Mouse (Mus musculus) heart, adult 18-20 months (tissue): ENCODE data around the gene Abi1. TPM values are rescaled to one million over a fixed set of nuclear protein-coding genes. Genes with fewer than 3 reads are reported as not detected.
"Not testable (repeated sequence)": the region's sequence is repeated elsewhere in the genome, so short reads cannot be mapped to it uniquely, and the experiment has no call there.

Source experiments
- DNase-seq, 2 experiments: peaks; one replicate each; pipeline ENCODE4 v3.0.0; 2021 to 2022; ENCODE audit warnings: mixed read lengths in 1 of 2
- total RNA-seq, 2 experiments: library from RNA; stranded (reverse); gene quantifications; 2 replicates each; pipeline ENCODE4 v1.2.3; 2021

Abi1 gene
- total RNA-seq, 2 experiments from 2014 or later = 20.2 to 25.1 TPM

DNA sequence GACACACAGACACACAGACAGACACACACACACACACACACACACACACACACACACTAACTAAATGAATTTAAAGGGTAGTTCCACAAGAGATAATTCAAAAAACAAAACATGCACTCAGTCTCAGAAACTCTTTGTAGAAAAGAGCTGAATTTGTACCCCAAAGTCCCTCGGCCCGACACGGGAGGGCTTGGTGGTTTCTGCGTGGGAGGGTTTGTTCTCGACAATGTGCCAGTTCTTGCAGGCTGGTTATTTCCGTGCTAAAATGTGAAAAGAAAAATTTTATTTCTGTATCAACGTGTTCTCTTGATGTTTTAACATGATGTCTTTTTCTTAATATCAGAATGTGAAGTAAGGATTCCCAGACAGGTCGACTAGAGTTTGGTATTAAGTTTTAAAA lies 77.8 kb downstream of the Abi1 start:
- no peak for DNase-seq

DNA sequence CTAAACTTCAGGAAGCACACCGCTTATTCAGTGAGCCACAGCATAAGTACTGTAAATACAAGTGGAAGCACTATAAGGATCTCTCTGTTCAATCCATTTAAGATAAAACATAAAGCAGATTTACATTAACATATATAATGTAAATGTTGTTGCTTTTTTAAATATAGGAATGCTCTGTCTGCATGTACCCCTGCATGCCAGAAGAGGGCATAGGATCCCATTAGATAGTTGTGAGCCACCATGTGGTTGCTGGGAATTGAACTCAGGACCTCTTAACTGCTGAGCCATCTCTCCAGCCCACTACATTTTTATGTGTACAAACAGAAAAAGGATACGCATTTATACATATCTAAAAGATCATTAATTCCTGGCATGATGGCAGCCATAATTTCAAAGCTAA lies 78.4 kb downstream of the Abi1 start:
- DNase-seq = no peak

DNA sequence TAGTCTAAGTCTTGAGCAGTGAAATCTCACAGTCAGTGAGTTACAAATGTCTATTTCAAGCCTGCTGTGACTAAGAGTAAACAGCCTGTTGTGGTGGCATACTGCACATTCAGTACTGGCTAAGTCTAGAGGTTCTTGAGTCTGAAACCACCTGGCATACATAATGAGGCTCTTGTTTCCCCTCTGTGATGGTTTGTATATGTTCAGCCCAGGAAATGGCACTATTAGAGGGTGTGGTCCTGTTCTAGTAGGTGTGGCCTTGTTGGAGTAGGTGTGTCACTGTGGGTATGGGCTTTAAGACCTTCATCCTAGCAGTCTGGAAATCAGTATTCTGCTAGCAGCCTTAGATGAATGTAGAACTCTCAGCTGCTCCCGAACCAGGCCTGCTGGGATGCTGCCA lies 82.6 kb downstream of the Abi1 start:
- no peak for DNase-seq

DNA sequence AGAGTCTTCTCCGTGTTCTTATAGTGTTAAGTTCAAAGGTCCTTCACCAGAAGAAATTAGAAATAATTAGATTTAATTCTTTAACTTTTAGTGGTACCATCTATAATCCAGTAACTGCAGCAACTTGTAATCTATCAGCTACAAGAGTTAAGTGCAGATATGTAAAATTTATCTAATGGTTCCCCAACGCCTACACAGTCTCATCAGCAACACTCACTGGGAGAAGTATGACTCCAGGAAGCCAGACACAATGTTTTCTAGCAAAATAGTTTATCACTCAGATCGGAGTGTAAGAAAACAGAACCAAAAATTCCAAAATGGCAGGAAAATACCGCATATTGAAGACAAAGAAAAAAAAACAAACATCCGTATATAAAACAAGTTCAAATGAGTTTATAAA lies 84.1 kb downstream of the Abi1 start:
- DNase-seq = no peak

DNA sequence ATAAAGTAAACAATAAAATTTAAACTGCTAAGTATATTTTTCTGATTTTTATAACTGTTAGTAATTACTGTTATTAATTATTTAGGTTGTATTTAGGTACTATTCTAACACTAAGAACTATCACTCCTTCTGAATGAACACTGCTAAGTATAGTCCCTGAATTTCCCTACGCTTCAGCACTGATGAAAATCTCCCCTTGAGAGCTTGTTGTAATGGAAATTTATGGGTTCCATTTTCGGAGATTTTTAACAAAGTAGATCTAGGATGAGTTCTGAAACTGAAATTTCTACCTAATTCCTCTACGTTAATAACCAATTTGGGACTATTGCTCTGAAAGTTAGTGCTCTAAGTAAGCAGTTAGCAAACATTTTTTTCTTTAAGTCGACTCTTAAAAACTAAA lies 85.8 kb downstream of the Abi1 start:
- no peak for DNase-seq

DNA sequence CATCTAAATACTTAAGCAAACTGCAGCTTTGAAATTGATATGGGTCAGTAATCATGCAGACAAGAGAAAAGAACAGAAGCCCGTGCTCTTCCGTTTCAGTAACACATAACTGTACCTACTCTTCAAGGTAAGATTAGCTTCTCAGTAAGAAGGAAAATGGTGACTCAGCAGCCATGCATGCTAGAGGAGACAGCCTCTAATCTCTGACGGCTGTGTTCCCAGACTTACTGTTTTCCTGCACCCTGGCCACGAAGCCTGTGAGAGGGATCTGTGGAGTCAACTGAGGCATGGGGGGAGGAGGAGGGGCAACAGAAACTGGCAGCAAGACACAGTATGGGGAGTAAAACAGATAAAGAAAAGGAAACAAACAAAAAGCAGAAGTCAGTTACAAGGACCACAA lies 90.1 kb downstream of the Abi1 start:
- peak in 1 of 2 experiments; percentile 9 for DNase-seq

DNA sequence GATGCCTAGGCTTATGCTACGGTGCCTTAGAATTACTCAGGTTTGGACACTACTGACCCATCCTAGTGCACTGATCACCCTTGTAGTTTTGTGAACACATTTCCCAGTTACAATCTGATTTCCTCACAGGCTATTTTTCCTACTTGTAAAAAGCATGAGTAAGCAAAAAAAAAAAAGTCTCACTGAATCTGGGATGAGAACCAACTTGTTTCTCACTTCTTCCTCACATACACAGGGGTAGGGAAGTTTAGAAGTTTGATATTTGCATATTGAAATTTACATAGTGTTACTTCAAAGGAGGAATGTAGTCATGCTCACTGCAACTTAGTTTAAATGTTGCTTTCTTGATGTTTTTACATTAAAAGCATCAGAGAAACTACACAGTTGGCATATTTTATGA lies 106.5 kb downstream of the Abi1 start:
- DNase-seq = no peak

DNA sequence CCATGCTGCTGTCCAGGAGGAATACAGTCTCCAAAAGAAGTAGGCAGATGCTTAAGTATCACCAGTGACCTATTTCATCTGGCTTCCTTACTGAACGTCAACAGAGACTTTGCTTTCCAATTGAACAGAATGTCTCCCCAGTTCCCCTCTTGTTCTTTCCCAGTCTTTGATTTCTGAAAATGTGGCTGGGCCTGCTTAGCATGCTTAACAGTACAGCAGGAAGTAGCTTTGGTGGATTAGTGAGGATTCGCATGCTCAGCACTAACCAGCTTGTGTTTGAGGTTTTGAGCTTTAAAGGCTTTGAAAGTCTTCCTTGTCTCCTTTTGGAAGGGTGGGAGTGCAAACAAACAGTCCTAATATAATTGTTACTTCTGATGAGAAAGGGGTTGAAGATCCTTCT lies 111.8 kb downstream of the Abi1 start:
- no peak for DNase-seq

DNA sequence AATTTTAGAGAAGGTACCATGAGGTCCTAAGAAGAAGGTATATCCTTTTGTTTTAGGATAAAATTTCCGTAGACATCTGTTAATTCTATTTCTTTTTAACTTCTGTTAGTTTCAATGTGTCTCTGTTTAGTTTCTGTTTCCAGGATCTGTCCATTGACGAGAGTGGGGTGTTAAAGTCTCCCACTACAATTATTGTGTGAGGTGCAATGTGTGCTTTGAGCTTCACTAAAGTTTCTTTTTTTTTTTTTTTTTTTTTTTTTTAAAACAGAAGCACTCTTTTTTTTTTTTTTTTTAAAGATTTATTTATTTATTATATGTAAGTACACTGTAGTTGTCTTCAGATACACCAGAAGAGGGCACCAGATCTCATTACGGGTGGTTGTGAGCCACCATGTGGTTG lies 114.1 kb downstream of the Abi1 start:
- DNase-seq = not testable (repeated sequence)

DNA sequence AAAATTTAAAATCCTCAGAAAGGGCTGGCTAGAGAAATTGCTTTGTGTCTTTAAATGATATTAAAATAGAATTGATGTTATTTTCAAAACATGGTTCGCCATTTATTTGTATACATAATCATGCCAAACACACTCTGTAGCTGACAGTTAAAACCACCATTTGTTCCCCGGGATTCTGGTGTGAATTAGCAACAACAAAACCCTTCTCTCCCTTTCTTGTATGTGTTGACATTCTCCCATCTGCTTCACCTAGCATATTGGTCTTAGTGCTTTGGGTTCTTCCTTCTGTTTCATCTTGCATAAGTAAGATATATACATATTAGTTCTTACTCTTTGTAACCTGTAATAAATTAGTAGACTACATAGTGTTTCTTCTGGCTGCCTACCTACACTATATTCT lies 121.4 kb downstream of the Abi1 start:
- DNase-seq = no peak

DNA sequence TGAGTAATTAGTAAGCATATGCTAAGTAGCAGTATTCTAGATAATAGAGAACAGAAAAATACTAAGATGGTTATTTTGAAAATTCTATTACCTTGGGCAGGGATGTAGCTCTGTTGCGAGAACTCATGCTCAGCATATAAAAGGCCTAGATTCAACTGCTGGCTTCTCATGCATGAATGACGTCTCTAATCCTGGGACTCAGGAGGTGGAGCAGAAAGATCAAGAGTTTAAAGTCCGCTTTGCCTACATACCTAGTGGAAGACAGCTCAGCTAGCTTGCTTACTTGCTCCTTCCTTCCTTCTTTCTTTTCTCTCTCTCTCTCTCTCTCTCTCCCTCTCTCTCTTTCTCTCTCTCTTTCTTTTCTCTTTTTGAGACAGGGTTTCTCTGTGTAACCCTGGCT lies 125.6 kb downstream of the Abi1 start:
- no peak for DNase-seq

DNA sequence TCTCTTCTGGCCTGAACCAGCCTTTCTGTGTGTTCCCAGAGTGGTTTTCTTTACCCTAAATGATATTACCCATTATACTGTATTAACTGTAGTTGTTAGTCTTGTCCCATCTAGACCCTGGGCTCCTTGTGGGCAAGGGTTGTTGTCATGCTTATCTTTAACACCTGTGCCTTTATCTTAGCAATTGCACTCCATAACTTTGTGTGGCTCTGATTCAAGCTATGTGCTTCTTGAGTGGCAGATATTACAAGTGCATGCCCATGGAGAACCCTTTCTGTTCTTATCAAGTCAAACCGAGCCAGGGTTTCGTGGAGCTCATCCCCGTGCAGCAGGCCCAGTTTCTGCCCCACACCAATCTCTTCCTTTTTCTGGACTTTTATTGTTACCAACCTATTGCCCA lies 136.1 kb downstream of the Abi1 start:
- no peak for DNase-seq

DNA sequence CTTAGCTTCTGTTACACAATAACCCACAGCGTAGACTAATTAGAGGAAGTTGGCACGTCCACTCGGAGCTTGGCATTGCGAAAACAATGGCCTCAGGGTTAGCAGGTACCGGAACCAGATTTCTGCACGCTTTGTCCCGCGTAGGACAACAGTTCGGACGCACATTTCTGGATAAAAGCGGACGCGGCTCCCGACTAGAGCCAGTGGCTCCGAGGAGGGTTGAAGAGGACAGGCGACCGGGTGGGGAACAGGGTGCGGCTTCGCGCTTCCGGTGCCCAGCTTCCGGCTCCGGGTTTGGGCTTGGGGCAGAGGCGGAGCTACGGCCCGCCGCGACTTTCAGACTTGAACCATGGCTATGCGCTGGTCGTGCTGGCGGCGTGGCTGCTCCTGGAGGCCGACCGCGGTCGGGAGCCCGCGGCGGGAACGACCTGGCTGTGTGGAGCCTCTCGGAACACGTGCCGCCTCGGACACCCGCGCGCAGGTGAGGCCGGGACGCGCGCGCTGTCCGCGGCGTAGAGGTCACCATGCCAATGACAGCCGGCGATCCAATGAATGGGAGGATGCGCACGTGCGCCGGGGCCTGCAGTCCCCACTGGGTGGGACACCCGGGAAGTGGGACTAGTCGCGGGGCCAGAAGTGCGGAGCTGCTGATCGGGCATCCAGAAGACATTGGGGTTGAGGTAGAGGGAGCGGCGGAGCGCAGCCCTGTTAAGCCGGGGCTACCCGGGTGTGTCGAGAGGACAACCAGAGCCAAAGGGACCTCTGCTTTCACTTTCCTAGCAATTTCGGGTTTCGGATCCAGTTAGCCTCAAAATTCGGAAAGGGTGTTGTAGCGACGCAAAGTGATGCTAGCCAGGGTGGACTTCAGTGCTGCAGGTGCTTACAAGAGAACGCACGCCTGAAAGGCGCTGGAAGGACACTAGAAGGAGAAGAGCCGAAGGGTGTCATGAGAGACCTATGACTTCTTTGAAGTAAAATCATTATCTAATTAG lies 144.5 kb downstream of the Abi1 start, which contains the start of gene Pdss1:
Gene Pdss1 (plus strand): TSS at position 241 of the 992 bp plus-strand sequence.
- peak; percentile 94 for DNase-seq

DNA sequence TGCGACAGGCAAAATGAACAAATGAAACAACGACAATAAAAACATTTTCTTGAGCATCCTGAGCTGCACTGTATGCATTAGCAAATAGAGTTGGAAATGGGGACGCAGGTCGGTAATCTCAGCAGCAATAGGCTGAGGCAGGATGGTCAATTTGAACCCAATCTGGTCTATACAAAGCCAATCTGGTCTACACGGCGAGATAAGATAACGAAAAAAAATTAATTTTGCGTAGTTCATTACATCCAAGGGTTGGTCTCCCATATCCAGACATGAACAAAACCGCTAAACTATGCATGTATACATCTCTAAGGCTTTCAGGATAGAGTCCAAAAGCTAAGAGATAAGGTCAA lies 145.1 kb downstream of the Abi1 start:
- DNase-seq = no peak

Other genes starting within 250 kb of the Abi1 start
- 10 to 100 TPM; 20.4 to 23.9 TPM for gene Pdss1, start 144.7 kb downstream of the Abi1 start, total RNA-seq
- 10 to 100 TPM; 27.9 to 28.0 TPM for gene Acbd5, start 27.9 kb upstream of the Abi1 start, total RNA-seq
- under 1 TPM; 0.22 to 0.36 TPM for gene Mastl, start 115.8 kb upstream of the Abi1 start, total RNA-seq
- gene Yme1l1, start 116.1 kb upstream of the Abi1 start, total RNA-seq = 10 to 100 TPM; 67.5 to 69.0 TPM
- not detected for gene 4931423N10Rik, start 167.2 kb upstream of the Abi1 start, total RNA-seq